Mouse (Mus musculus) left cerebral cortex, adult 8-10 months (tissue): Measurements from ENCODE around the gene Ndufa12. TPM values are rescaled to one million over a fixed set of nuclear protein-coding genes. Genes with fewer than 3 reads are reported as not detected.

Source experiments
- DNase-seq, 2 experiments: peaks; one replicate each; pipeline ENCODE4 v3.0.0; 2022; ENCODE audit warnings: low spot score in 2 of 2
- total RNA-seq, 4 experiments: library from RNA; stranded (reverse); gene quantifications; 2 replicates each; pipeline ENCODE4 v1.2.4; 2022

The Ndufa12 gene
- total RNA-seq = 100 to 1,000 TPM; 212 to 250 (median 232) TPM

DNA sequence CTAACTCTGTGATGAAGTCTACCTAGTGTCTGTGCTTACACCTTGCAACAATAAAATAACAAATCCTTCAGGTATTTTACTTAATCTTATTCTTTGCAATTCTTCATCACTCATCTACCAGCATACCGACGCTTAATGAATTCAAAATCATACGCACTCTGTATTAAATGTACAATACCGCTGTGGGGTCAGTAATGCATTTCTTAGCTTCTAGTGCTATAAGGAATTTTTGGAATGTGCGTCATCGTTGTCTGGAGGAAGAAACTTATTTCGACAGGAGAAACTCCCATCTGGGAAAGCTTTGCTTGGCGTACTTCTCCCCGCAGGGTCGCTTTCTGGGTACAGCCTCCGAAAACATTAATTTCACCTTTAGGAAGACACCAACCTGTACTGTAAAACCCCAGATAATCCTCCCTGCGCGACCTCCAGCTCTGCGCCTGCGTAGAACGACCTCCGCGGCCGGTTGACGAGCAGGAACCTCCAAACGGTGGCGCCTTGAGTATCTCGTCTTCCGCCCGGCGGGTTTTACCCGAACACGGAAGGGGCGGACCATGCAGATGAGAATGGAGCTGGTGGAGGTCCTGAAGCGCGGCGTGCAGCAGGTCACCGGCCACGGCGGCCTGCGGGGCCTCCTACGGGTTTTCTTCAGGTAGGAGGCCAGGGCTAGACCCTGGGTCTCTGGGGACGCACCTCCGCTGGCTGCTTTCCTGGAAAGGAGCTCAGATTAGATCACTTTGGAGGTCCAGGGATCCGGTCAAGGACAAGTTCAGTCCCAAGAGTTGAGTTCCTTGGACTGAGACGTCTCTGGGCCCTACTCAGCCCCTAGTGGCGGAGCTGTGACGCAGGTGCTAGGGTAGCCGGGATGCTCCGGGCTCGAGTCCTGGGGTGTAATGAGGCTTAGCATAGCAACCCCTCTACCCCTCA lies at the start of gene Ndufa12:
Gene Ndufa12, plus strand, starts transcription at position 239 of the 924 bp plus-strand sequence.
- DNase-seq = peak; percentile 86 to 95

DNA sequence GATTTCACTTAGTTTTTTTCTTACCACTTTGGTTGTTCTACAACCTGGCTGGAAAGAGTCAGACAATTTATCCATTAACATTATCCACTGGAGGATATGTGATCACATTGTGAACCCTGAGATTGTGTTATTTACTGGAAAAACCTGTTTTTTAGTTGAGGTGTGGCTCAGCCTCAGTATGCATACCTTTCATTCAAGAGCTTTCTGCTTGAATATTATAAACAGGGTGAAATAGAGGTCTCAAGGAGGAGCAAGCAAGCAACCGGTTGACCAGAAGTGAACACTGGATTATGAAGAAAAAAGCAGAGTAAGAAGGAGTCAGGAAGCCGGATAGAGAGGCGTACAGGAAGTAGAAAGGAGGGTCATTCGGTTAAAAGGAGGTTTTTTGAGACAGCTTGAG lies 47.0 kb upstream of the Ndufa12 start:
- no peak for DNase-seq

DNA sequence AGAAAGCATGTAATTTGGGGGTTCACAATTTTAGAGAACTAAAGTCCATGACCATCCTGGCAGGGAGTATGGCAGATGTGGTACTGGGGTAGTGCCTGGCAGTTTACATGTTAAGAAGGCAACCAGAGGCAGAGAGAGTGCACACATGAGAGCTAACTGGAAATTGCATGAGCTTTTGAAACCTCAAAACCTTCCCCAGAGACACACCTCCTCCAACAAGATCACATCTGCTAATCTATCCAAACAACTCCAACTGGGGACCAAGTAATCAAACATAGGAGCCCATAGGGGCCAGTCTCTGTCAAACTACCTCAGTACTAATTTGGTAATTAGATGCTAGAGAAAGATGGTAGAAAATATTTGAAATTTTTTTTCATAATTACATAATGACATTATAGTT lies 44.7 kb upstream of the Ndufa12 start:
- no peak for DNase-seq

DNA sequence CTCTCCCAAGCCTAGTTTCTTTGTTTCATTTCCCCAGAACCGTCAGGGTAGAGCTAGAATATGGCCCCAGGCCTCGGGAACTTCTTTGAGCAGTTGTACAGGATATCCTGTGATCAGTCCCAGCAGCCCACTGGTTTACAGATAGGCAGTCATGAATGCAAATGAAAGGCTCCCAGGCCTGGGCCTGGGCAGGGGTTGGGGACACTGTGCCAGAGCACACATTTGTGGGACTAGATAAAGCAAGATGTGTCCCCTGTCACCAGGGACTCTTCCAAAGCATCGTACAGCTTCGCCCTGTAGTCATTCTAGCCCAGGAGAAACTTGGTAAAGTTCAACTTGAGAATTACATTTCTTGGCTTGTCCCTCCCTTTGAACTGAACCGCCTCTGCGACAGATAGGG lies 39.6 kb upstream of the Ndufa12 start:
- DNase-seq = no peak

DNA sequence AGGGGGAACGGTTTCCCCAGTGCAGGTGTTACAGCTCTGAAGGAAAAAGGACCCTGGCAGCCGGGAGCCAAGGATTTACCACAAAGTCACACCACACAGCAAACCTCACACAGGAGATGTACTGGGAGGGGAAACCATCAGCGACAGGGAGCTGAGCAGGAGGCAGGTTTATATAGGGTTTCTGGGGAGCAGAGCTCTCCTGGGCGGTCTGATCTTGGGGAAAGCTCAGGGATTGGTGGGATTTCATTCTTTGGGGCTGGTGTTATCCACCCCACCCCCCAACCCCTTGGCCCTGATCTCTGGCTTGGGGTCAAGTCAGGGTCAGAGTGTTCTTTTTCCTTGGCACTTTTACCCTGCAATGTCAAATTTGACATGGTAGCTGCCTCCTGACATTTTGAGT lies 39.1 kb upstream of the Ndufa12 start:
- no peak for DNase-seq

DNA sequence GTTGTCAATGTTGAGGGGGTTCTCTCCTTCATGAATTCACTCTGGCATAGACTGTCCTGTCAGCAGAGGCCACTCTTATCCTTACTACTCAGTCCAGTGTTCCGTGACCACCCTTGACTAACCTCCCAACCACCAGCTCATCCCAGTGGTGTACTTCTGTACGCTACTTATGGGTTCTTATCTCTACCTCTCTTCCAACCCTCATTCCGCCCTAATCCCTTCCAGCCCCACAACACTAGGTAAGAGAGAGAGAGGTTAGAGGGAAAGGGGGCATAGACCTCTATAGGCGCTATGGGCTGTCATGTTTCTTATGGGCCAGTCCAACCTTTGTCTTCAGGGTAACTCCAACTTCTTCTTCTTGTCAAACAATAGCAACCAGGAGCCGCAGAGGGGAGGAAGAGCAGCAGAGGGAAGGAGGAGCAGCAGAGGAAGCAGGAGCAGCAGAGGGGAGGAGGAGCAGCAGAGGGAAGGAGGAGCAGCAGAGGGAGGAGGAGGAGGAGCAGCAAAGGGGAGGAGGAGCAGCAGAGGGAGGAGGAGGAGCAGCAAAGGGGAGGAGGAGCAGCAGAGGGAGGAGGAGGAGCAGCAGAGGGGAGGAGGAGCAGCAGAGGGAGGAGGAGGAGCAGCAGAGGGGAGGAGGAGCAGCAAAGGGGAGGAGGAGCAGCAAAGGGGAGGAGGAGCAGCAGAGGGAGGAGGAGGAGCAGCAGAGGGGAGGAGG lies 37.3 kb upstream of the Ndufa12 start:
- DNase-seq = no peak

DNA sequence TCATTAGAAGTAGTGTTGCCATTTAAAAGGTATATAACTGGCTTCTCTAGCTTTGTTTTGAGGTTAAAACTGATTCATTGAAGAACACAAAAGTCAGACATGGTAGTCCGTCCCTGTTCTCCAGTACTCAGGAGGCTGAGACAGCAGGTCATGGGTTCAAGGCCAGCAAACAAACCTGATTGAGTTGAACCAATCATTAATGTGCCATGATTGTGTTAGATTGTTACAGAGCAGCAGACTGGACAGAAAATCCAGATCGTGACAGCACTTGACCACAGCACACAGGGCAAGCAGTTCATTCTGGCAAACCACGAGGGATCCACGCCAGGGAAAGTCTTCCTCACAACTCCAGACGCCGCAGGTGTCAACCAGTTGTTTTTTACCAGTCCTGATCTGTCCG lies 36.5 kb upstream of the Ndufa12 start:
- no peak for DNase-seq

DNA sequence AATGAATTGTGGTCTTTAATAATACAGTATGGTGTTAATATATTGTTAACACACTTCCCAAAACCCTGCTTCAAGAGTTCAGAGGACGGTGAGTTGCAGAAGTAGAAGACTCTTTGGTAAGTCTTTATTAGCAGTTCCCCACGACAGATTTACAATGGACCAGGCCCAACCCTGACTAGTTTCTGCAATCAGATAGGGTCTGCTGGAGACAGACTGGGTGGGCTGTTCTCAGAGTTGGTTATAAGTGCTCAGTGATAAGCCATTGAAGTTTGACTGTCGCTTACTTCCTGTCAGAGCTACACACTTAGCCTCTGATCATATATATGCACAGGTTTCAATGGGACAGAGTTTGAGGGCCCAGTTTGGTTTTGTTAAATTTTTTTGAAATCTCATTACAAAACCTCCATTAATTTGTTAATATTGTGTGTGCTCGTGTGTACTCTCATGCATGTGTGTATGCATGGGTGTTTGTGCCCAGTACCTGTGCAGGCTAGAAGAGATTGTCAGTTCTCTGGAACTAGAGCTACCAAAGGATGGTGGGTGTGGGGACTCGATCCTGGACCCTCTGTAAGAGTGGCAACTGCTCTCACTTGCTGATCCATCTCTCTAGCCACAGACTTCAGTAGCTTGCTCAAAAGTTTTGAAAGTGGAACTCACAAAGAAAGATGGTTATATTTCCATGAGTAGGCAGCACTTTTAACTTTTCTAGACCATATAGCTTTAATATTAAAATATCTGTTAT lies 34.2 kb upstream of the Ndufa12 start:
- no peak for DNase-seq

DNA sequence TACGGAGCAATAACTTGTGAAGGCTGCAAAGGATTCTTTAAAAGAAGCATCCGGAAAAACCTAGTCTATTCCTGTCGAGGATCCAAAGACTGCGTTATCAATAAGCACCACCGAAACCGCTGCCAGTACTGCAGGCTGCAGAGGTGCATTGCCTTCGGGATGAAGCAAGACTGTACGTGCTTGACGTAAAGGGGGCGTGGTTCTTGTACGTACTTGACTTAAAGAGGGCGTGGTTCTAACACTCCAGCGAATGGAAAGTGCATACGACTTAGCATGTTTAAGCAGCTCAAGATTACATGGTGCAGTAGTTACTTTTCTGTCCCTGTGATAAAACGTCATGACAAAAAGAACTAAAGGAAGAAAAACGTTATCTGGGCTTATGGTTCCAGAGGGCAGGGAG lies 33.1 kb upstream of the Ndufa12 start:
- DNase-seq = no peak

DNA sequence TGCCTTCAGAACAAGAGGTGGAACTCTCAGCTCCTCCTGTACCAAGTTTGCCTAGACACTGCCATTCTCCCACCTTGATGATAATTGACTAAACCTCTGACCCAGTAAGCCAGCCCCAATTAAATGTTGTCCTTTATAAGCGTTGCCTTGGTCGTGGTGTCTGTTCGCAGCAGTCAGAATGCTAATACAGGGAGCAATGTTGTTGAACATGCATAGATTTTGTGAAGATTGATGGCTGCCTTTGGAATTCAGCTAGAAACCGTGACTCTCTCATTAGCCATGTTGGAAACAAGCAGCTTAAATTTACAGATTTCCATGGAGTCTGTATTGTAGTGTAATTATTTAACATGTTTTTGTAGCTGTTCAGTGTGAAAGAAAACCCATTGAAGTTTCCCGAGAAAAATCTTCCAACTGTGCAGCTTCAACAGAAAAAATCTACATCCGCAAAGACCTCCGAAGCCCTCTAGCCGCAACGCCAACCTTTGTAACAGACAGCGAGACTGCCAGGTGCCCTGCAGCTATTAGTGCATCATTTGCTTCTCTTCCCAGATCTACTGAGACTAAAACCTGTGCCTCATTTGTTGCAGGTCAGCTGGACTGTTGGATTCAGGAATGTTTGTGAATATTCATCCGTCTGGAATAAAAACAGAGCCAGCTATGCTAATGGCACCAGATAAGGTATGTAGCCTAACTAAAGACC lies 31.3 kb upstream of the Ndufa12 start:
- DNase-seq = no peak

DNA sequence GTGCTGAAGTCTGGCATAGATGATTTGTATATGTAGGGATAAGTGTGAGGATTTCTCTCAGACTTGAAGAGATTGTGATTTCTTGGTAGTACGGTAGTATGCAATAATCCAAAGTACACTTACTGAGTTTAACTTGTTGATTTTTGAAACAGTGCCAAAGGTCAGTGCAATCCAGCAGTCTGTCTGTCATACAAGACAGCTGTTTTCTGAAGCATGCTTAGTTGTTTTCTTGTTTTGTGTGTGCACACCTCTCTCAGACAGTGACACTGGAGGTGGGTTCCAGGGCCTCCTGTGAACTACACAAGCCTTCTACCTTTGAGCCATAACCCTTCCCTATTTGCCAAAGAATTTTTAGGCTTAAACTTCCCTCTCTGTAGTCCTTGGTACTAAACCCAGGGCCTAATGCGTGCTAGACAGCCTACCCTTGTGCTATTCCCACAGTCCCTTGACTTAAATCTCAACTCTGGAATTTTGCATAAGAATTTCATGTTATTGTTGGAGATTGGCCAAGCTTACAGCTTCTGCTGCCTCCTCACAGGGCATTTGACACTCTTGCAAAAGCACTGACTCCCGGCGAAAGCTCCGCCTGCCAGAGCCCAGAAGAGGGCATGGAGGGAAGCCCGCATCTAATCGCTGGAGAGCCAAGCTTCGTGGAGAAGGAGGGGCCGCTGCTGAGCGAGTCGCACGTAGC lies 26.9 kb upstream of the Ndufa12 start:
- no peak for DNase-seq

DNA sequence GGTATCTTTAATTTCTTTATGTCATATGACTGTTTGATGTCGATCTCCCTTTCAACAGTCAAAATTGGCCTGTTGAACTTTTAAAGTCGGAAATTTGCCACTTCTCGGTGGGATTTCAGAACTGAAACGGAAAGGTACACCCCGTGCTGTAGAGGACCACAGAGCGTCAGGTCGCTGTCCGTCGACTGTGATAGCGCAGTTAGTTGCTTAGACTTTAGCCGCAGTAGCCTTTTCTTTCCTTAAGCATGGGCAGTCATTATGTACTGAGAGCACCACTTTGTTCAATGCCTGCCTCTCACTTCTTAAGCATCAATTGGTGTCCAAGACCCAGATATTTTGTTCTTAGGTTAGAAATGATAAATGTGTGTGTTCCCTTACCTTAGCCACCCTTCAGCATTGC lies 26.4 kb upstream of the Ndufa12 start:
- no peak for DNase-seq

DNA sequence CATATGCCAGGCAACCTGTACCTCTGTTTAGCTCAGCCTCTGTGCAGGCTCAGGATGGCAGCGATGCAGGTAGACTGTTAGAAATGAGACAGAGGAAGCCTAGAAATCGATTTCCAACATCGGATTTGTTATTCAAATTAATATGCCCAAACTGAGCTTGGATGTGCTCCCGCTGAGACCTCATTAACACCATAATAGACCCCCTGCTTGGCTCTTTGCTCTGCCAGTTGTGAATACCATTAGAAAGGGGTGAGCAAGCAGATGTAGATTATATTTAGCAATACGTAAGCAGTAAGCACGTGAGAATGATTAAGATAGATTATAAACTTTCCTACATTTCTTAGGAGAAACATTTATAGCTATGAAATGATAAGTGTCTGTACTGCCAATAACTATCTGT lies 25.8 kb upstream of the Ndufa12 start:
- DNase-seq = no peak

DNA sequence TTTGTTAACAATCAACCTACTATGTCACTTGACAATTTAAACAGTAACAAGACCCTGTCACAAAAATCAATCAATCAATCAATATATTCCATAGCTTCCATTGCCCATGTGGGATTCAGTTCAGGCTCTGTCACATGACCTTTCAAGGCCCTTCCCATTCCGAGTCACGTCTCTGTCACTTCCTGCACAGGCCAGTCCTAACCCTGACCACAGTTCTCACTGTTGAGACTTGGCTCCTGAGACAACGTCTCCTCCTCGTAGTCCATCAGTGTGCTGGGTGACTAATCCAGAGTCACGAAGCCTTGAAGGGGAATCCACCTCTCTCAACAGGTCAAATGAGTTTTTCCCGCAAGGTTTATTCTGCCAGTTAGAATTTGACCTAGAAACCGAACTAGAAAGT lies 23.9 kb upstream of the Ndufa12 start:
- no peak for DNase-seq

DNA sequence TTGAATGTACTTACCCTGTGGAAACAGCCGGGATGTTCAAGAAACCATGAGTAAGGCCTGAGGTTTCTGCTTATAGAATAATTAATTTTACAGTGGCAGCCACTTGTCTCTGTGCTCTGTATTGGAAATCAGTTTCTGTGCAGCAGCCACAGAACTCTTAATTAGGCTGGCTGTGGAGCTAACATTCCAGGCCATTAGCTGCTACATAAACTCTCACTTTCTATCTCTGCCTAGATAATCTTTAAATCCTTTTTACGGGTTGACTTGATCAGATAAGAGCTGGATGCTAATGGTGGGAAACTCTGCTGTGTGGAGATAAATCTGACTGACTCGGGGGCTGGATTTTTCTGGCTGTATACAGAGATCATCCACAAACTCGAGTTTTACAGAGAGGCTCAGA lies 15.3 kb upstream of the Ndufa12 start:
- DNase-seq = no peak

DNA sequence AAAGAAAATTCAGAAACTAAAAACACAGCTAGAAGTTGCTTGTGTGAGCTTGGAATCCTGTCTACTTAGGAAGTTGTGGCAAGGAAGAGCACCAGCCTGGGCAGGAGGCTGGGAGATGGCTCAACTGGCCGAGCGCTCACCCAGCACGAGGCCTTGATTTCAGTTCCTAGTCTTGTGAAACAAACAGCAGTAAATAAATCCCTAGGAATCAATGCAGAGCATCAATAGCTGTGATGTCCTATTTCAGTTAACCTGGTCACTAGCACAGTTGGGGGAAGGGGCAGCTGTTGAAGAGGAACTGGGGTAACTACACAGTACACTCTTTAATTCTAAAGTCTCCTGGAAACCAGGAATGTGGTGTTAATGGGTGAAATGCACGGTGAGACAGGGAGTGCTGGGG lies 6.5 kb downstream of the Ndufa12 start:
- no peak for DNase-seq

DNA sequence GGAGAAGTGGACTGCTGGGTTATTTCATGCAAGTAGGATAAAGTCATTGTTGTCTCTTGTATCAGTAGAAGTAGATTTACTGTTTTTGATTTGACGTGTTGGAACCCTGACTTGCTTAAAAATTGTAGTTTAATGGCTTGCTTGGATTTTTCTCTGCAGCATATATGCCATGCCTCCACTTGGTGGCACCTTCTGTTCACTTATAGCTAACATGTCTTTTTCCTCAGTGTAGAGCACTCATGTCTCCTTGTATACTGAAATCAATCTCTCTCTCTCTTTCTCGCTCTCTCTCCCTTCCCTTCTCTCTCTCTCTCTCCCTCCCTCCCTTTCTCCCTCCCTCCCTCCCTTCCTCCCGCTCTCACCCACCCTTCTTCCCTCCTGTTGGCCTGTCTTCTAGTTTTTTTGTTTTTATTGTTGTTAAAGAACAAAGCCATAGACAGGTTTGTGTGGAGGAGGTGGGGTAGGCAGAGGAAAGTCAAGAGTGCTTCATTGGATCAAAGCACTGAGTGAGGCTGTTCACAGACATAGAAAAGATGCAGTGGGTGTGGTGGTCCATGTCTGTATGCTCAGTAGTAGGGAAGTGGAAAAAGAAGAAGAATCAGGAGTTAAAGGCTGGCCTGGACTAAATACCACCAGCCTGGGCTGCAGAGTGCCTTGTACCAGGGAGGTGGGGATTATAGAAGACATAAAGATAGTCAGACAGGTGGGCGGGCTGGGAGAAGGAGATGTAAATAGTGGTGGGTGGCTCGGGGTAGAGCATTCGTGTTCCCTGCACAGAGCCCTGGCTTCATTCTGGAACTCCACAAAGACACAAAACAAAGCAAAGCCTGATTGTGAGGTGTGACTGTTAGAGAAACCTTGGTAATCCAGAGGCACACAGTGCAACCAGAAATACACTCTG lies 12.4 kb downstream of the Ndufa12 start:
- DNase-seq = peak; percentile 15 to 32

DNA sequence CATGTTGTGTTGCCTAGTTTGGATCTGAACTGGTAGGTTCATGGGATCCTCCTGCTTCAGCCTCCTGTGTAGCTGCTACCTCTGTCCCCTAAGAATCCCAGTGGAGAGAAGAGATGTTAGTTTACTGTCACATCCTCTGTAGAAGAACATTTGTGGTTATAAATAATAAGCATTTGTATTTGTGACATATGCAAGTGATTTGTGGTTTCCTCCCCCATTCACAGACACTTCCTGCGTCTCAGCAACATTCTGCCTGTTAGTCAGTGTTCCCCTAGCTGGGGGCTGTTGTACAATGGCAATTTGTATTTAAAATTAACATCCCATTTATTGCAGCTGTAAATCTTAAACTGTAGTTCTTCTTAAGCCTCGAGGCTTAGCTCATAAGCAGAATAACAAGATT lies 13.2 kb downstream of the Ndufa12 start:
- DNase-seq = no peak

DNA sequence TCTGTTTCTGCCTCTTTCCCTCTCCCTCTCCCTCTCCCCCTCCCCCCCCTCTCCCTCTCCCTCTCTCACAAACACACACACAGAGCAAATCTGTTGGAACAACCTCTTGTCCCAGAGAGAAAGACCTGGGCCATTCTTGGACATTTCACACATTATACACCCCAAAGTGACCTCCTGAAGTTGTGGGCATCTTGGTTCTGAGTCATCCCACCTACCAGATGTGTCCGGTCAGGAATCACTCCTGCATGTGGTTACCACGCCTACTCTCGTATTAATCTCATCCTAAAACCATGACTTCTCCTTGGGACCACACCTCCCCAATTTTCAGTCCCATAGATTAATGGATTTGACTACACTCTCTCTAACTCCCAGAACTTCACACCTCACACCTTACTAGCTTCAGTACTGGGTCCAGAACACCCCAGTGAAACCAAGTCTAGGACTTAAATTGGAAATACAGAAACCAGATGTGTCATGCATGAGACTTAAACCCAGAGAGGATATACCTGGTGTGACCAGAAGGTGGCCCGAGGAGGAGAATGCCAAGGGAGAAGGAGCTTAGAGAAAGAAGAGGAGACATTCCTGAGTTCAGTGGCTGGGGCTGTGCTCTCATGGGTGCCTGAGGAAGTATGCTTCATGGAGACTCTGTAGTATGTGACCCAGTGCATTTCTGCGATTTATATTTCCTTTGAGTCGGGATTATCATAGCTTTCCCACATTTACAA lies 26.7 kb downstream of the Ndufa12 start:
- DNase-seq = no peak
